8 mouse cellular contexts compared by ENCODE assay signal in the genomic region with DNA sequence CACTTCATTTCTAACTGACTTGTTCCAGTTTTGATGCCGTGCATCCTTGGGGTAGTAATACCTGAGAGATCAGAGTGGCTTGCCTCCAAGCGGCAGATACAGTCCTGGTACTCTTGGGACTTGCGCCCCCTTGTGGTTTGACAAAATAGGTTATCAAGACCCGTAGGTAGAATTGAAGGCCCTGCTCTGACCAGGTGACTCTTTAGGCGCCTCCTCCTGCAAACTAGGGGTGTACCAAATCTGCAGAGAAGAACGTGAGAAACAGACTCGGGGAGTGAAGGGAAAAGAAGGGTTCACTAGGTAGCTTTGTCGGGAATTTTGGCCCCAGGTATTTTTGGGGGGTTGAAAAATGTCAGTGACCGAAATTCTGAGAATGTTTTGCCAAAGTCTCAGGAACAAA. TPM values are rescaled to one million over a fixed set of nuclear protein-coding genes. Genes with fewer than 3 reads are reported as not detected.
DNase-seq lines count a peak whose midpoint lies in the region; TF ChIP-seq lines count a peak whose summit lies in the region.

No protein-coding gene starts in this region.

- TF ChIP-seq POLR2A in cortical plate, adult 2 months (IDR thresholded peaks at IDR 0.05; ENCODE audit: extremely low read depth, insufficient read depth, low read length), result no peak

- H3K4me3 ChIP-seq in cortical plate, adult 2 months (ENCODE audit: insufficient read depth, low read length), result no peak overlapping the region
- peak overlapping the region; percentile 86 for H3K4me3 ChIP-seq in megakaryocyte, embryonic 14.5 days (replicated peaks)

- peak; percentile 51 for DNase-seq in adipocyte (ENCODE audit: low spot score)
- DNase-seq in gastrocnemius, adult 8-10 months (ENCODE audit: low spot score in 2 of 2), result peak; percentile 52 to 54
- peak; percentile 87 for DNase-seq in hindlimb bud, embryonic 11.5 days (ENCODE audit: extremely low spot score, low read depth, low spot score)
- peak; percentile 53 to 55 for DNase-seq in left cerebral cortex, adult 8-10 months (ENCODE audit: low spot score in 2 of 2)
- peak; percentile 81 to 82 for DNase-seq in right cerebral cortex, adult 2 months (ENCODE audit: low spot score in 2 of 2)
- DNase-seq in urinary bladder, postnatal 36 days (ENCODE audit: low spot score in 2 of 2), result peak; percentile 74 to 81

- H3K4me1 ChIP-seq in cortical plate, adult 2 months (ENCODE audit: control insufficient read depth, insufficient read depth, low read length), result 0 out of 2 replicates have a peak, but pooled peaks cover 2% of the 10 kb centered on the region
- peaks cover 97% of the 10 kb centered on the region for H3K4me1 ChIP-seq in megakaryocyte, embryonic 14.5 days

- peaks cover 2% of the 10 kb centered on the region for H3K36me3 ChIP-seq in megakaryocyte, embryonic 14.5 days (replicated peaks; ENCODE audit: low read length)

- H3K27ac ChIP-seq in cortical plate, adult 2 months (ENCODE audit: insufficient read depth, low read length), result no peak overlapping the region

- H3K9me3 ChIP-seq in megakaryocyte, embryonic 14.5 days, result no peaks in the 10 kb centered on the region

- peak; percentile 63 for TF ChIP-seq CTCF in cortical plate, adult 2 months (IDR thresholded peaks at IDR 0.05; ENCODE audit: extremely low read depth, insufficient read depth, low read length)

- peaks cover 7% of the 10 kb centered on the region for H3K27me3 ChIP-seq in megakaryocyte, embryonic 14.5 days (replicated peaks)

RNA-seq across cellular contexts. Expression of a gene that starts 7.9 kb away (rescaled TPM):
- polyA plus RNA-seq in cortical plate, adult 2 months (2012; rRNA removed), result 0.13 and 0.40 TPM in 2 replicates
- 1 to 10 TPM in 1 of 4 experiments, under 1 TPM in 1, not detected in 2; 0.52 to 1.6 TPM for total RNA-seq in gastrocnemius, adult 8-10 months (2022)
- total RNA-seq in left cerebral cortex, adult 8-10 months (2022), result under 1 TPM in 1 of 4 experiments, not detected in 3; 0.72 TPM
- polyA plus RNA-seq in megakaryocyte, embryonic 14.5 days (2012; ENCODE audit: insufficient read depth, low replicate concordance), result 1.1 TPM in 1 of 2 replicates, not detected in the other
